Mouse (Mus musculus): ENCODE measurements around the gene Dnase1l2.

DNA sequence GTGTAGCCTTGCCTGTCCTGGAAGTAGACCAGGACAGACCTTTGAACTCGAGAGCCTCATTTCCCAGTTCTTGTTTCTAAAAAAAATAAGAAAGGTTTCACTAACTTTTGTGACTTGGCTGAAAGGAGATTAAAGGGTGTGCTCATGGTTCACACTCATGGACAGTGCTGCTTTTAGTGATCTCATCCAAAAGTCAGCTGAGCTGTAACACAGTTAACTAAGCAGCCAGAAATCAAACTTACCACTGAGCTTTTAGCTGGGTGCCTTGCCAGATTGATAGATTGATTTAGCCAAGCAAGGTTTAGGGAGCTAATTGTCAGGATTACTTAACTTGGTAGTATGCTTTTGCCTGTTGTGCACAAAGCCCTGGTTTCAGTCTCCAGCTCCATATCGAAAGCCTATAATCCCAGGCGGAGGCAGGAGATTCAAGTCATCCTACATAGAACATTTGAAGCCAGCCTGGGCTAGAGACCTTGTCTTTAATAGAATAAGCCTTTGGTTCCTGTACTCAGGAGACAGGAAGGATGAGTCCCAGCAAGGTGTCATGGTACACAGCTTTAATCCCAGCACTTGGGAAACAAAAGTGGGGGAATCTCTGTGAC, 26.8 kb downstream of the Dnase1l2 start:
- TF ChIP-seq POLR2A (IDR thresholded peaks at IDR 0.05; ENCODE audit: extremely low read depth, insufficient read depth, low read length) = no peak
- no peak for TF ChIP-seq CTCF (IDR thresholded peaks at IDR 0.05; ENCODE audit: extremely low read depth, insufficient read depth, low read length)
